Mouse (Mus musculus): ENCODE measurements around the gene Enox2. TPM values are rescaled to one million over a fixed set of nuclear protein-coding genes. Genes with fewer than 3 reads are reported as not detected.
"Not testable (repeated sequence)": the region's sequence is repeated elsewhere in the genome, so short reads cannot be mapped to it uniquely, and the experiment has no call there.

Gene Enox2
- 10 to 100 TPM; 10.4 to 12.8 TPM for total RNA-seq (2021)

DNA sequence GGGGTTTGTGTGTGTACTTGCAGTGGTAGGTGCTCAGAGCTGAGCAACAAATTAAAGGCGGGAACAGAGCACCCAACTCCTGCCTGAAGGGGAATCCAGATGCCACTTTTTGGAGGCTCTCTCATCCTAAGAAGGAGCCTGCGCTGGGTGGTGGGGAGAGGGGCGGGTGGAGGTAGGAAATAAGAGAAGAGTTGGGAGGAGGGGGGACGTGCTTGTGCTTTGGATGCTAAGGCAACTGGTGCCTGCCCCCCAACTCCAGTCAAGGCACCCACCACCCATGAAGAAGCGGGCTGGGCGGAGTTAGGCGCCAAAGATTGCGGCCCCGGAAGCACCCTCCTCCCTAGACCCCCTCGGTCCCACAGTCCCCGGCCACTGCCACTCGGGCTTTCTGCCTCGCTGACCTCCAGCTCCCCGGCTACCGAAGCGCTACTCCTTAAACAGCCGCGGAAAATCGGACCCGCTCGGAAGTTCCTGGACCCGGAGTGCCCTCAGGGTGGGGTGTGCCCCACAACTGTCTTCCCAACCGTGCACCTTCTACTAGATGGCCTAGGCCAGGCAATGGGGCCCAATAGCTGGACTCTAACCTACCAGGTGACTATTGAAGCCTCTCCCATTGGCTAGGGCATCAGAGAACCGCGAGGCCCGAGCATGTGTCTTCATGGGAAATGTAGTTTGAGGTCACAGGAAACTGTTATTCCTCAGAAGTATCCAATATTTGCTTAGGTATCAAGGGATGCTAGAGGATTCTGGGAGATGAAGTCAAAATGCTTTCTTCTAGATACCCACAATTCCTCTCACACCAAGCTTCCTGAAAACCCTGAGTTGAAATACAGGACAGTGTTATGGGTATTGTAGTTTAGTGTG, at the start of gene Enox2:
Enox2 (minus strand) TSS at position 560 of the 864 bp plus-strand sequence.
- intact Hi-C loops (cut with DNase I), result no loop called here
- DNase-seq, result peak; percentile 87 to 89

DNA sequence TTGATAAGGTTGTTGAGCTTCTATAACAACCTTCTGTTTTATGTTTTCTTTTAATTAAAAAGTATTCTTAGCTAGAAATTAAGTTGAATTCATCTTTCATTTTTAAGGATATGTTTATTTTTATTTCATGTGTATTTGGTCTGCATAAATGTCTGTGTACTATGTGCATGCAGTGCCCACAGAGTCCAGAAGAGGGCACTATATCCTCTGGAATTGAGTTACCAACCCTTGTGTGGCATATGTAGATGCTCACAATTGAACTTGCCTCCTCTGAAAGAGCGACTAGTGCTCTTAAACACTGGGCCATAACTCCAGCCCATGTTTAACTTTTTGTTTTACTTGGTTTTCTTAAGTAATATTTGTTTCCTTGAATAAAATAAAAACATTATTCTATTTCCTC, 21.4 kb upstream of the Enox2 start:
- intact Hi-C loops (cut with DNase I), result loop anchor here (5.0 to 10.0 kb wide), 2 partner anchors 412 to 625 kb away; no protein-coding TSS in a partner anchor
- peak; percentile 7 to 13 for DNase-seq

DNA sequence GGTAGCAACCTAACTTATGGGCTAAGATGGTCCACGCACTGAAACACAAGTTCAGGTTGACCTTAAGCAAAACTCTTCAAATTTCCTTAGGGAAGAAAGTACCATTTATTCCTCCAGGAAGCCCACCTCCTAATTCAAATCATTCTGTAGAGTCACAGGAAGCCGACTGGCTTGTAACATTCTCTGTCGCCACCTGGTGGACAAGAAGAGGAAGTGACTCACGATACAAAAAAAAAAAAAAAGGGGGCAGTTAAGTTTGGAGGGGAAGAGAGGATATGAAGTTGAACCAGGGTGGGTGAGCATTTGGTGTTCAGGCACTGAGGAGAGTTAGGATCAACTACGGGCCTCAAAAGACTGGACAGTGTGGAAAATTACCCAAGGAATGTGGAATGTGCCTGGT, 18.6 kb upstream of the Enox2 start:
- intact Hi-C loops (cut with DNase I), result loop anchor here (5.0 to 10.0 kb wide), 2 partner anchors 409 to 622 kb away; no protein-coding TSS in a partner anchor

DNA sequence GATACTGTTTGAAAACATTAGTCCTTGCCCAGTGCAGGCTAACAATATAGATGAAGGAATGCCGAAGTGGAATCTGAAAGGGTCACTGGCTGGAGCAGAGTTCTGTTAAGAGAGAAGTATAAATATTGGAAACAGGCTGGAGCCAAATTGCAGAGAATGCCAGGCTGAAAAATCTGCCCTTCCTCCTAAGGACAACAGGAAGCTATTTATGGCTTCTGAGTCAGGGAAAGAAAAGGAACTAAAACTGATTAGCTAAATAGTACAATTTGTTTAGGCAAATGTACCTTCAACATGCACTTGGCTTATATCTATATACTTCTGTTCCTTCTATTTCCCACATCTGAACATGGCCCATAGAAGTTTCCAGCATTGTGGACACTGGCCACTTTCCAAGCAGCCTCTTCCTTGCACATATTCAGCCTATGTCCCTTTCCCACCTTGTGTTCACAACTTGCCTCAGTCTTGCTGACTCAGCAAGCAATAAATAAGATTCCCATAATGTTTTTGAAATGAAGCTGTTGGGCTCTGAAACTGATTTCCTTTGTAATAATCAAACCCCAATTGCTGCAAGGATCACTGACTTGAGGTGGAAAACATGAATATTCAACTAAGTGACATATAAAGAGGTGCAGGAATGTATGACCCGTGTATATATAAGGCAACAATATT, 8.0 kb downstream of the Enox2 start:
- peak; percentile 12 to 15 for DNase-seq
- intact Hi-C loops (cut with DNase I), result no loop called here

More for the DNA sequence above, 18.6 kb upstream of the Enox2 start:
- peak; percentile 5 to 32 for DNase-seq

DNA sequence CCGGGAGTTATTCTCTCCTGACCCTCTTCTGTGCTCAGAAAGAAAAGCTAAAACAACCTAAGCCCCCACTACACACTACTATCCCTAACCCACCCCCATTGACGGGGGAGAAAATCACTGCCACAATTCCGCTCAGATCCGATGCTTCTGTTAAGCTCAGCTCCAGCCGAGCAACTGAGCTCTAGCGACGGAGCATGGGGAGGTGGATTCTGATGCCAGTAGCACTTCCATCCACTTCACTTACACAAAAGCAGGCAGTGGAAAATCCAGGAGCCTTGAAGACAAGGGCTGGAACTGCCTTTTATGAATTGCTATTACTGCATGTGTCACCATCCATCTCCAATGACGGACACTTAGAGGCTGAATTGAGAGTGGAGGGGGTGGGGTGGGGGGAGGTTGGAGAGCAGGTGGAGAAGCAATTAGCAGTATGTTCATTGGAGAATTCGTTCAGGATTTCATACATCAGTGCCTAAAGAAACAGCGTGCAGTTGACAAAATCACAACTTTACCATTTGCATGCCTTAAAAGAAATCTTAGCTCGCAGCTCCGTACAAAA, 14.5 kb downstream of the Enox2 start:
- intact Hi-C loops (cut with DNase I), result no loop called here
- no peak for DNase-seq

DNA sequence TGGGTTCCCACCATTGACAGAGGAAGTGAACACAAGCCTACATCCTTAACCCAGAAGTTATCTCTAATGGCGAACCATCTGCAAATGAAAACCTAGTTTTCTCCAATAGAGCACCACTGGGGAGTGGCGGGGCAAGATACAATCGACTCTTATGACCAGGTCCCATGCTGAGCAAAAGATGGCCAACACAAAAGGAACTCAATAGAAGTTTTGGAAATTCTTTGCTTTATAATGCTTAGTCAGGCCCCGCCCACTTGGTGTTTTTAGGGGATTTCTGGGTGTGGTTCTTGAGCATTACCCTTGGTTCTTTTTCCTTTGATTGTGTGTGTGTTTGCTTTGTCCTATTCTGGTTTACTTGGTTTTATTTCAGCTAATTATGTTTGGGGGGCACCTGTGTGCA, 37.2 kb downstream of the Enox2 start:
- intact Hi-C loops (cut with DNase I), result no loop called here
- DNase-seq, result no peak

DNA sequence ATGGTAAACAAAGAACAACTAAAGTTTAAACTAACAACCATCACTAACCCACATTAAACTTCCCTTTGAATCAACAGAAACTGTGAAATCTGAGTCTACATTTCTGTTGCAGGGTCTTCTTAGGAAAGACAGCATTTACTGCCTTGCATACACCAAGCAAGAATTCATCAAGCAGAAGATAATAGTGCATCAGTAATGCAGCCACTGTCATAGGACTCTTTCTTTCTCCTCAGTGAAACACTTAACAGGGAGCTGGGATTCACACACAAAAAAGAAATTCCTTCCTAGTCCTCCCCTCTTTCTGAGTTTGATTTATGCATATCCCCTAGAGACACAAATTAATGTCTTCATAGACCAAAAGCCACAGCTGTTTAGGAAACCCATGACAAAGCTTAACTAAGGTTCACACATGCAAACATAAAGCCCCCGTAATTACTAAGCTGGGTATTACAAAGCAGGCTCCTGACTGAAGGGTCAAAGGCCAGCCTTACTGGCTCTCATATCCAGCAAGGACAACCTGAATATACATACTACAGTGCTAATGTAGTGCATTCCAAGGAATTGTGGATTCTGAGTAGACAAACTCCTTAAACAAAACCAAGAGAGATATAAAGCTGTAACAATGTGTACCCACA, 62.1 kb downstream of the Enox2 start:
- no peak for DNase-seq
- intact Hi-C loops (cut with DNase I), result no loop called here

DNA sequence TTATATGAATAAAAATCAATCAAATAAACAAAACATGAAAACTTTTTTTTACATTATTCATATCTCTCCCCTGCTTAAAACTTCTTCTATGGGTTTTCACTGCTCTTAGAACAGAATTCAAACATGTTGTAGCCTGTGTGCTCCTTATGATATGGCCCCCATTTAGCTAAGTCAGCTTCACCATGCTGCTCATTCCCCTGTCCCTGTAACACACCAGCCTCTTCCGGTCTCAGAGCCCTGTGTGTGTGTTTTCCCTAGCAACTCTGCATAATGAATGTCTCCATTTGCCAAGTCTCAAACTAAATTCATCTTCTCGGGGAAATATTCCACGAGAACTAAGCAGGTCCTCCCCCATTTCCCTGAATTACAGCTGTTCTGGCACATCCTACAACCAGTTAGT, 71.6 kb downstream of the Enox2 start:
- intact Hi-C loops (cut with DNase I), result no loop called here
- no peak for DNase-seq

DNA sequence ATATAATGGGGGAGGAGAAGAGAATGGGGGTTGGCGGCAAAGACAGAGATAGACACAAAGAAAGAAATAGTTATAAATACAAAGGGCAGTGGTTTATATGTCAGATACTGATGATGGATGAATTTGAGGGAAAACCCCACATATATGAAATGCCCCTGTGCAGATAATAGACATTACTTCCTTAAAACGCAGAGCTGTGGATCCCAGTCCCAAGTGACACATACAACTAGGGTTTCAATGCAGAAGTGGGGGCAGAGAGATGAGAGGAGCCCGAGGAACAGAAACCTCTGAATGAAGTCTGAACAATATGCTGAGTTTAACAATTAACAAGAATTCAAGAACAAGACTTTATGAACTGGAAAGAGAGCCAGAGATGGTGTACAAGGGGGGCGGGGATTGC, 91.7 kb downstream of the Enox2 start:
- DNase-seq, result no peak
- intact Hi-C loops (cut with DNase I), result no loop called here

DNA sequence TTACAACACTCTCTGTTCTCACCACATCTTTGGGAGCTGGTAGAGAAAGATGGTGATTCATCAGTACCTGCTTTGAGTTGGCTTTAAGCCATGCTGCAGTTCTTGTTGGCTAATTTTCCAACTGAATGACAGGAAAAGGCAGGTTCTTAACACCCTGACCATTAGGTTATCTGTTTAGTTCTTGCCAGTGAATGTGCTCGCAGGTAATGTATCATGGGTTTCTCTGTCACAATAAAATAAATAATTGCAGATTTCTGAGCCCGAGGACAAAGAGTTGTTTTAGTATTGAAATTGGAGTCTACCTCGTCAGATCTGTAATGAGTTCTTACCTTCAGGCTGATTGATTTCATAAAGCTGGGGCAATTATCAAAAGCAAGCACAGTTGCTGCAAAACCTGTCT, 106.9 kb downstream of the Enox2 start:
- intact Hi-C loops (cut with DNase I), result no loop called here
- DNase-seq, result no peak

DNA sequence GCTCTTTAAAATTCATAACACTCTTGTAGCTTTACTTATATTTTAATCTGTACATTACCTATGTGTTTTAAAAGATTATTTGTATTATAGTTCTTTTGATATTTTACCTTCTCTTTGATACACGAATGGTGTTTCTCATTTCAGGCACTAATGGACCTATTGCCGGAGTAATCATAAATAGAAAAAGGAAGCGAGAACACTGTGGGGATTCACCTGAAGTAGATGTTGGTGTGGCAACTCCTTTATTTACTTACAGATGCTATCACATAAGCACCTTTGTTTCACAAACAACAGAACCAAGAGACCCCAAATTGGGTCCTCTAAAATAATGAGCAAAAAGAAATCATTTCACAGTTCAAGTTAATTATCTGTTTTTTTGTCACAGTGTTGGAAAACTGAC, 109.4 kb downstream of the Enox2 start:
- no peak for DNase-seq
- intact Hi-C loops (cut with DNase I), result no loop called here

DNA sequence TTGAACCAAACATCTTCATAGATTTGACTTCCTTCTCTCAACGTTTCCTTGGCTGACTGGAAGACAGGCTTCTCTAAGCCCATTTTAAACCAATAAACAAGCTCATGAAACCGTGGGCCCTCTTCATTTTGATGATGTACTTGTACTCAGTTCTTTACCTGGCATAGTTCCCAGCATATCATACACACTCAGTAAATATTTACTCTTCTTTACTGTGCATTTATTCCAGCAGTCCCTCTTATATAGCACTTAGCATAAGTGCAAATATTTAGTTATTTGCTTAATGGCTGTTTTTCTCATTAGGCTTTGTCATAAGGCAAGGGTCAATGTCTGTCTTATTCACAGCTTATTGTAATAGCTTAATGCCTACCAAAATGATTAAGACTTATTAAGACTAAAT, 133.8 kb downstream of the Enox2 start:
- intact Hi-C loops (cut with DNase I), result no loop called here
- DNase-seq, result no peak

DNA sequence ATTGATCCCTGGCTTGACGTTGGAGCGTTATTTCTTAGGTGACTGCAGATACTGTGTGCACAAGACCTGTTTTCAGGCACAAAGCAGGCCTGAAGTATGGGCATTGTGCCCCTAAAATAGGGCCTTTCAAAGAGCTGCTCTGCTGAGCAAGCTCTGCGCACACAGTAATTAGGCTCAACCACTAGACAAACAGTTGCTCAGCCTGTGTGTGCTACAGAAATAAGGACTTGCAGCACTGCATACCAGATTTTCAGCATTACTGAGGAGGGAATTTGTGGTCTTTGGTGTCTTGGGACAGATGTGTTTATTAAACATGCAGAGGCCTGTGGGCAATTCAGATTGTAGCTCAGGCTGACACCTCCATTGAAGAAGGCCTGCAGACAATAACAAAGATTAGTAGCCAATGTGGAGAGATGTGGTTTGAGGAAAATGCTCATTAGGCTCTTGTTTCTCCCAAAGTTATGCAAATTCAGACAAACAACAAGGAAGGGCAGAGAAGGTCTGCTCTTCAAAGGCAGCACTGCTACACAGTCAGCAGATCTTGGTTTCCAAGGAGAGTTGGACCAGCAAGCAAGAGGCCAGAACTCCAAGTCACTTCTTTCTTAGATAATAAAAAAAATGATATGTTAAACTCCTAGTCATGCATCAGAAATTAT, 163.2 kb downstream of the Enox2 start:
- intact Hi-C loops (cut with DNase I), result no loop called here
- no peak for DNase-seq

DNA sequence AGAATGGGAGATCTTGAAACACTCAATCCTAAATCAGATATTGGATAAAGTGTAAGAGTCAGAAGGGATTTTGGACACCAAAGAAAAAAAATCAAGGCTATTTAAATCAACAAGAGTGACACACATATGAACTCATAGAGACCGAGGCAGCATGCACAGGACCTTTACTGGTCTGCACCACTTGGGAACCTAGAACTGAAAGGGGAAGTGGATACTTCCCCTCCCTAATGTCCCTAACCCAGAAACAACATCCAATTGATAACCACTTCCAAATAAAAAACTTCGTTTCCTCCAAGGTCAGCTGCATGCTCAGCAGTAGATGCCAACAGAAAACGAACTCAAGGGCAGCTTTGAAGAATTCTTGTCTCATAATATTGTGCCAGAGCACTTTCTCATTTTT, 171.6 kb downstream of the Enox2 start:
- intact Hi-C loops (cut with DNase I), result no loop called here

DNA sequence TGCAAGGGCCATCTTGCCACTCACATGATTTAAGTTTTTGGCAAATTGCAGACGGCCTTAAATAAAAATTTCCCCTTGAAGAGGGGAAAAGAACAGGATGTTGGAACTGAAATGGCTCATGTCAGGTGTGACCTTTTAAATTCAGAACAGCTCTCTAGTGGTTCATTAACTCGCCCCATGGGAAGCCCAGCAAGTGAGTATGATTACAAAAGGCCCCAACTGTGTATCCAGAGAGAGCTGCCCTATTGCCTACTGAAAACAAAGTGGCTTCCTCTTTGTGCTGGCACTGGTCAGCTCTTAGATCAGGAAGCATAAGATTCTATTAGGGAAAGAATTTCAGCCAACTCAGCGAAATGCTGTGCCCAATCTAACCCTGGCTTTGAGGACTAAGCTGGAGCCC, 175.6 kb downstream of the Enox2 start:
- no peak for DNase-seq
- intact Hi-C loops (cut with DNase I), result no loop called here

More for the DNA sequence above, 171.6 kb downstream of the Enox2 start:
- DNase-seq, result no peak

DNA sequence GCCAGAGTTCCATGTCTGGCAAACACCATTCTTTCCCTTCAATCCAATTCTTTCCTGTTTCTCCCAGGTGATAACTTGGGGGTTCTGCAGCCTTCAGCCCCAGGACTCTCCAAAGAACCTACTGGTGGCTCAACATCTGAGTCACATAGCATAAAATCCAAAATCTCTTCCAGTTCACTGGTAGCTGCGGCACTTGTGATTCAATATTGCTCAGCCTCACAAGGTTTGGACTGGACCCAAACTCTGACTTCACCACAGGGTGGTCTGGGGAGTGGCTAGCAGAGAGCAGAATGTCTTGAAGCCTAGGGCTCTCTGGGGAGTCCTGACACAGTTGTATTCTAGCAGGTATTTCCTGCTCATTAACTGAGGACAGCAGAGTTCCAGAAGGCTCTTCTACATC, 187.5 kb downstream of the Enox2 start:
- peak; percentile 18 to 23 for DNase-seq
- intact Hi-C loops (cut with DNase I), result not testable (repeated sequence)

DNA sequence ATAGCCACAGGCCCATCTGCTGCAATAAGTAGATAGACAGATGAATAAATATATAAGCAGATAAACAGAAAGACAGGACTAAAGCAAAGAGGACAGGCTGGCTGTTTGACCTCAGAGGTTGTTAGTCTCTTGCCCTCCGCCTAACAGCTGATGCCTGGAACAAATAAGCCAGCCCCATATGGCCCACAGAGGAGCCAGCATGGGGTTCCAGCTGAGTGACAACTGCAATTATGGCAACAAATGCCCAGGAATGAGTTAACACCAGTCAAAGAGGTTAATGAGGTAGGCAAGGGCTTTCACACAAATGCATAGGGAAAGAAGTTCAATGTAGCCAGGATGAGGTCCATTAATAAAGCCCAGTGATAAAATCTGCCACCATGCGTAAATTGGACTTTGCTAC, 191.8 kb downstream of the Enox2 start:
- intact Hi-C loops (cut with DNase I), result no loop called here
- DNase-seq, result no peak

DNA sequence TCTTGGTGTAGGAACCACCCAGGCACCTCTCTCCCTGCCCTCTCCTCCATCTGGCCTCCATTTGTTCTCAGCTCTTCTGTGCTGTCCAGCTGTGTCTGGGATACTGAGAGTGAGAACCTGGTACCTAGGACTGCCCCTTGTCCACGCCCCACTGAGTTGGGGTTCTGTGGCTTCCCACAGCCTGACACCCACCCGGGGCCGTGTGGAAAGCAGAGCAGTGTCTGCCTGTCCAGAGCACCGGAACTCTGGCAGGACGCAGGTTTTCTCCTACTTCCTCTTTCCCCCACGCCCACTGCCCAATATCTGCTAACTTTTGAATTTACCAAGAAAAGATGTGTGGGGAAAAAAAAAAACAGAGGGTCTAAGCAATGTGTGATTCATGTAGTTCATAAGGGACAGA, 213.0 kb downstream of the Enox2 start:
- intact Hi-C loops (cut with DNase I), result no loop called here
- DNase-seq, result no peak

DNA sequence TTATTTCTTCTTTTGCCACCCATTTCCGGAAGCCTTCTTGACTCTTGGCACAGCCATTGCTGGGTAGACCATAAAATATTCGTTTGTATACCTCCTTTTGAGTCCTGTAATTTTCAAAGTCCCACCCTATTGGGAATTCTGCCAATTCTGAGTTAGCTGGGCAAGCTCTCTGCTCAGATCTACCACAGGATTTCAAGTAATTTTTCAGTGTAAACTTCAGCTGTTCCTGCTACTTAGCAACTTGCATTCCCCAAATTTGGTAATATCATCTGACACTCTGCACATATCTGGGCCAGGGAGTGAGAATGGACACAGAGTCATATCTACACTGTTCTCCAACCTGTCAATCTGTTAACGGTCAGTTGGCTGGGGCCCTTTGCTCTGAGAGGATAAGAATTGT, 214.5 kb downstream of the Enox2 start:
- peak in 1 of 2 experiments; percentile 1 for DNase-seq
- intact Hi-C loops (cut with DNase I), result no loop called here

DNA sequence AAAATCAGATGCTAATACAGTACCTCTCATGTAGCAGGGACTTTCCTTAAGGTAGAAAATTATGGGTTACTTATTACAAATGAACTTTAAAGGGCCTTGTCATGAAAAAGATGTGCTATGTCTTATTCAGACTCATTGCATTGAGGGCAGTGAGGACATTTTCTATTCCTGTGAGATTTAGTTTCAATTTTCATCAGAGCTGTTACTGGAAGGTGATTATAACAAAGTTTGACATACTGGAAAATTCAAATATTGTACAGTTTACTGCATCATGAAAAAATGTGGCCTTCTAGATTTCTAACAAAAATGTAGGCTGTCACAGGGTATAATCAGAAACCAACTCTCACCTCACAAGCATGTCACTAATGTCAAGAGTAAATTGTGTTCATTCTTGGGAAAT, 242.9 kb downstream of the Enox2 start:
- DNase-seq, result no peak
- intact Hi-C loops (cut with DNase I), result no loop called here

DNA sequence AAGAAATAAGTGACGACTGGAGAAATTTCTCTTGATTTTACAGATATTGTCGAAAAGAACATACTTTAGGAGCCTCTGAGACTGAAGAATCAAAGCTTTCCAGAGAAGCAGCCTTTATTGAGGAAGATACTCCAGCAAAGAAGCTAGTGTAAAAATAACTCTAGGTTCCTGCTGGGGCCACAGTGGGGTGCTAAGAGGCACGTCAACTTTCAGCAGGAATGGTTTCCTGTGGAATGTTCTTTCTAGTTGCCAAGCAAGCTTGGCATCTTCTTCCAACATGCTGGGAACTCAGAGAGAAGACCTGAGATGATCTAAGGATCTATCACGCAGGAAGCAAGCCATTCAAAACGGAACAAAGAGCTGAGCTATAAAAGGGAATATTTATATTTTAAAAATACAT, 278.3 kb downstream of the Enox2 start:
- no peak for DNase-seq
- intact Hi-C loops (cut with DNase I), result no loop called here
